Mouse (Mus musculus) mouse embryonic stem cell (cell line): Measurements from ENCODE around the gene Gen1.

Experiments used
- in situ Hi-C, 2 experiments: fragments of 300-500 bp; cut with MboI; formaldehyde crosslinking; loops; 1 replicate in 1 of 2; 3 replicates in 1 of 2; pipeline ENCODE4 v1.14.3; 2019 to 2020; ENCODE audit warnings: low sequenced_read_pairs in 2 of 2, low pct_unique_long_range_greater_than_20kb in 1 of 2, mixed read lengths in 1 of 2; ENCODE audit not compliant: unreplicated experiment in 1 of 2

The Gen1 gene

GRCm38 (mm10) chr12:11198026-11198425 is 67.6 kb downstream of the Gen1 start:
- in situ Hi-C loops: no loop called here

GRCm38 (mm10) chr12:11196830-11197229 is 68.8 kb downstream of the Gen1 start:
- in situ Hi-C loops: no loop called here

GRCm38 (mm10) chr12:11196142-11196597 is 69.4 kb downstream of the Gen1 start:
- in situ Hi-C loops: no loop called here

- in situ Hi-C loops: no loop called here
Measured at GRCm38 (mm10) chr12:11195031-11195430, 70.6 kb downstream of the Gen1 start.
